Mouse (Mus musculus): ENCODE results near the gene Olfr1157. TPM values are rescaled to one million over a fixed set of nuclear protein-coding genes. Genes with fewer than 3 reads are reported as not detected.

Gene Olfr1157
- not detected in 2 replicates for total RNA-seq (2017)

DNA sequence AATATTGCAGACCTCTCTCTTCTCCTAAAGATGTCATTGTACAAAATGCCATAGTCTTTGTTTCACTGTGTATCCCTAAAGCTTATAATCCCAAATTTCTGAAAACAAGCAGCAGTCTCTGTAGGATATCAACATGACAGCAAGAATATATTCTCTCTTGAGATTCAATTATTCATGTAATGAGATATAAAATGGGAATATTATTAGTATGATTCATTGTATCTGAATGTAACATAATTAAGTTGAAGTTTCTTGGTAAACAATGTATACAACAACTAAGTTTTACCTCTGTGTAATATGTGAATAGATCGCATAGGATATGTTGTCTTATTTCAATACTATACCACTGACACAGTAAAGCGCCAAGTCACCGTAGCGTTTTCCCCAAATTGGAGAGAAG, at the start of gene Olfr1157:
Olfr1157 (minus strand) TSS at position 101 of the 400 bp plus-strand sequence.
- no peak for ATAC-seq (replicated peaks in 1 of 2; ENCODE audit: insufficient read depth in 1 of 2, low FRiP score in 2 of 2, low TSS enrichment in 1 of 2, low read depth in 1 of 2, poor library complexity in 2 of 2, severe bottlenecking in 2 of 2)

DNA sequence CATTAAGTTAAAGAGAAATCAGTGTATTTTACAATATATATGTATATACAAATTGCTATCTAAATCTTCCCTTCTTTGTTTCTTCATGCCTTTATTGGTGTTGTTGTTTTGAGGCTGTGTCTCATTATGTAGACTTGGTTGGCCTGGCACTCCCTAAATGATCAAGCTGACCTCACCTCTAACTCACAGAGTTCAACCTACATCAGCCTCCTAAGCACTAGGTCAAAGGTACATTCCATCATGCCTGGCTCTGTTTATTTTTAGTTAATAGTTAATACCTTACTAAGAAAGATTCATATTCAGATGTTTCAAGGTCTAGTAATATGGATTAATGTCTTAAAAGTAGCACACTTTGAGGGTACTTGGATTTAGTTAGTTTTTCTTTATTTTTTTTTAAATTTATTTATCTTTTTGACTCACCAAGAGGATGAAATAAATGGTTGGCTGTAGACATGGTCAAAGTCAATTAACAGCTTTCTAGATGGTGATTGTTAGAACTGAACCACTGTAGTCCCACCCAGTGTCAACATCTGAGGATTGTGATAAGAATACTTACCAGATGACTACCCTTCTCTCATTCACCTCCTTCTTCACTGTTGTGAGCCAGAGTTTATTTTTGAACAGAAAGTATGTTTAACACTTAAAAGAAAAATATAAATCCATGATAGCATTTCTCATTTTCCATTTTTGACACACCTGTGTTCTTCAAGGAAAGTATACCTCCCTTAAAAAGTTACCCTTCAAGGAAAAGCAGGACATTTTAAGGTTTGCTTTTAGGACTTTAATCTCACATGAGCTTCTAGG, 39.6 kb upstream of the Olfr1157 start, which contains the start of gene Olfr1160:
Olfr1160 (minus strand) TSS at position 754 of the 804 bp plus-strand sequence.
- ATAC-seq (replicated peaks in 1 of 2; ENCODE audit: insufficient read depth in 1 of 2, low FRiP score in 2 of 2, low TSS enrichment in 1 of 2, low read depth in 1 of 2, poor library complexity in 2 of 2, severe bottlenecking in 2 of 2): no peak

DNA sequence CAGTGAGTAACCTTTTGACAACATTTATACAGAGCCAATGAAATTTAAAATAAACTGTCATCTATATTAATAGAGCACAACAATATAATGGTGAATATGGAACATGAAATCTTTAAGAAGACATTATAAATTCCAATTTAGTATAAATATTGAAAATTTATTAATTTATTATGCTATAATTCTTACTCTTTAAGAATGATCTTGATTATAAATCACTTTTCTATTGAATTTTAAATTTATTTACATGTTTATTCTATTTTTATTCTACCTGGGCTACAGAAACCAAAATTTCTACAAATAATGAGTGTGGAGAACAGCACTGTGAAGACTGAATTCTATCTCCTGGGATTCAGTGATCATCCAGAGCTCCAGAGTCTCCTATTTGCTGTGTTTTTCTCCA, 21.7 kb upstream of the Olfr1157 start, which contains the start of gene Olfr1158:
Olfr1158 (plus strand) TSS at position 301 of the 400 bp plus-strand sequence.
- no peak for ATAC-seq (replicated peaks in 1 of 2; ENCODE audit: insufficient read depth in 1 of 2, low FRiP score in 2 of 2, low TSS enrichment in 1 of 2, low read depth in 1 of 2, poor library complexity in 2 of 2, severe bottlenecking in 2 of 2)

DNA sequence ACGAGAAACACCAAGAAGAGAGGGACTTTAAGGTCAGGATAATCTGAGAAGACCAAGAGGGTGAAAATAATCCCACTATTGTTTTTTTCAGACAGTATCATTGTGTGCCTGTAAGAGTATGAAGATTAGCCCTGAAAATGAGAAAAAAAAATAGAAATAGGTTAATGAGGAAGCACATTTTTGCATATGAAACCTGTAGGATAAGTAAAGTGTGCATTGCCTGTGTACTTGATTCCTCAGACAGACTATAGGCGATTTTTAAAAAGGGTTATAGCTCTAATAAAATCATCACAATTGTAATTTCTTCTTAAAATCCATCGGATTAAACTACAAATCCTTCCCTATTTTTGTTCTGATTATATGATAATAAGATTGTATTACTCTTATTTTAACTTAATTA, 6.5 kb upstream of the Olfr1157 start, which contains the start of gene Olfr74:
Olfr74 (minus strand) TSS at position 101 of the 400 bp plus-strand sequence.
- ATAC-seq (replicated peaks in 1 of 2; ENCODE audit: insufficient read depth in 1 of 2, low FRiP score in 2 of 2, low TSS enrichment in 1 of 2, low read depth in 1 of 2, poor library complexity in 2 of 2, severe bottlenecking in 2 of 2): no peak

DNA sequence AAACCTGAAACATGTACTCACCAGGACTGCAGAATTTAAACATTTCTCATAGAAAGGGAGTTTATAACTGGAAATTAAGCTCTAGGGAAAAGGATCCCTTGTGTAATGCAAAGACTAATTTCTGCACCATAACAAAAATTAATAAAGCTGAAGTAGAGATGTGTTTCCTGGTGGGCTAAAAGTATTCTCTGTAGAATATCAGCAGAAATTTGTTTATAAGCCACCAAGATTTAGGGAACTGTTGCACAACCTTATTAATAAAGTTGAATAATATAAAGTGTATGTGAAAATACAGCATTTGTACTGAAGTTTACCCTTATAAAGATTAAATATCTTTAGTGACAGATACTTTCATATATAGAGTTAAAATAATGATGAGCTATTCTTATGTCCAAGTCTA, 15.1 kb downstream of the Olfr1157 start, which contains the start of gene Olfr1156:
Olfr1156 (minus strand) TSS at position 101 of the 400 bp plus-strand sequence.
- ATAC-seq (replicated peaks in 1 of 2; ENCODE audit: insufficient read depth in 1 of 2, low FRiP score in 2 of 2, low TSS enrichment in 1 of 2, low read depth in 1 of 2, poor library complexity in 2 of 2, severe bottlenecking in 2 of 2): no peak

DNA sequence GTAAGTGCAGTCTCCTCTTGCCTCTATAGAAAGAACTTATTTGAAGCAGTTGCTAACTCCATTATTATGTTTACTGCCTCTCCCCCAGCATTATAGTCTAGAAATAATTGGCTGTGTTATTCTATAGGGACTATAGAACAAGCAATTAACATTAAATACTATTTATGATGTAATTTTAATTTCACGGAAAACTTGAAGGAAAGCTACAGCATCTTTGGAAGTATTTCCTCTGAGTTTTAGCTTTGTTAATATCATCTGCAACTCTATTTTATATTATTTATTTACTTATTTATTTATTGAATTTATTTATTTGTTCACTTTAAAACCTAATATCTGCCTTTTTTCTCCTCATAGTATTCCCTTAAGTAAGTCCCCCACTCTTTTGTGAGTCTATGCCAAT, 23.1 kb downstream of the Olfr1157 start, which contains the start of gene Olfr1155:
Olfr1155 (minus strand) TSS at position 101 of the 400 bp plus-strand sequence.
- no peak for ATAC-seq (replicated peaks in 1 of 2; ENCODE audit: insufficient read depth in 1 of 2, low FRiP score in 2 of 2, low TSS enrichment in 1 of 2, low read depth in 1 of 2, poor library complexity in 2 of 2, severe bottlenecking in 2 of 2)

Other genes starting within 250 kb of the Olfr1157 start
- not detected in 2 replicates for gene Olfr1138, start 228.3 kb downstream of the Olfr1157 start, total RNA-seq (2017)
- not detected in 2 replicates for gene Olfr1140, start 224.5 kb downstream of the Olfr1157 start, total RNA-seq (2017)
- not detected in 2 replicates for gene Olfr1141, start 214.3 kb downstream of the Olfr1157 start, total RNA-seq (2017)
- gene Olfr152, start 188.8 kb downstream of the Olfr1157 start, total RNA-seq (2017): not detected in 2 replicates
- gene Olfr1143, start 167.7 kb downstream of the Olfr1157 start, total RNA-seq (2017): not detected in 2 replicates
- gene Olfr1145, start 158.5 kb downstream of the Olfr1157 start, total RNA-seq (2017): not detected in 2 replicates
- not detected in 2 replicates for gene Olfr1148, start 137.8 kb downstream of the Olfr1157 start, total RNA-seq (2017)
- gene Olfr1150-ps1, start 124.3 kb downstream of the Olfr1157 start, total RNA-seq (2017): not detected in 2 replicates
- not detected in 2 replicates for gene Olfr1151, start 112.4 kb downstream of the Olfr1157 start, total RNA-seq (2017)
- not detected in 2 replicates for gene Olfr1152, start 101.8 kb downstream of the Olfr1157 start, total RNA-seq (2017)
- gene Olfr1153, start 73.3 kb downstream of the Olfr1157 start, total RNA-seq (2017): not detected in 2 replicates
- gene Olfr1154, start 63.1 kb downstream of the Olfr1157 start, total RNA-seq (2017): not detected in 2 replicates
- gene Olfr1155, start 23.2 kb downstream of the Olfr1157 start, total RNA-seq (2017): not detected in 2 replicates
- gene Olfr1156, start 15.2 kb downstream of the Olfr1157 start, total RNA-seq (2017): not detected in 2 replicates
- not detected in 2 replicates for gene Olfr74, start 6.4 kb upstream of the Olfr1157 start, total RNA-seq (2017)
- not detected in 2 replicates for gene Olfr1158, start 21.8 kb upstream of the Olfr1157 start, total RNA-seq (2017)
- gene Olfr1160, start 40.0 kb upstream of the Olfr1157 start, total RNA-seq (2017): not detected in 2 replicates
- not detected in 2 replicates for gene Olfr1161, start 54.5 kb upstream of the Olfr1157 start, total RNA-seq (2017)
- not detected in 2 replicates for gene Olfr73, start 69.4 kb upstream of the Olfr1157 start, total RNA-seq (2017)
- not detected in 2 replicates for gene Olfr1162, start 82.8 kb upstream of the Olfr1157 start, total RNA-seq (2017)
- not detected in 2 replicates for gene Olfr1163, start 103.5 kb upstream of the Olfr1157 start, total RNA-seq (2017)
- not detected in 2 replicates for gene Olfr1164, start 125.7 kb upstream of the Olfr1157 start, total RNA-seq (2017)
- not detected in 2 replicates for gene Olfr1166, start 160.0 kb upstream of the Olfr1157 start, total RNA-seq (2017)
- gene Olfr1167, start 186.9 kb upstream of the Olfr1157 start, total RNA-seq (2017): not detected in 2 replicates
- not detected in 2 replicates for gene Olfr1168, start 213.6 kb upstream of the Olfr1157 start, total RNA-seq (2017)

Data from hematopoietic stem cell, adult 5-6 weeks (primary cell).